Mouse (Mus musculus): ENCODE data around the gene Nr5a2. TPM values are rescaled to one million over a fixed set of nuclear protein-coding genes. Genes with fewer than 3 reads are reported as not detected.

The Nr5a2 gene
- polyA plus RNA-seq, 1 experiment from 2014 or later, result 0.46 TPM

GRCm38 (mm10) chr1:136952609-136953311 is 7.5 kb downstream of the Nr5a2 start:
- no peaks in the 10 kb centered on the region for H3K9me3 ChIP-seq (ENCODE audit: control insufficient read depth, low read length)
- H3K4me3 ChIP-seq (ENCODE audit: low read length), result peak overlapping the region; percentile 20
- H3K27me3 ChIP-seq (ENCODE audit: control insufficient read depth, insufficient read depth, low read length), result peaks cover 83% of the 10 kb centered on the region
- ATAC-seq (ENCODE audit: low FRiP score, low TSS enrichment), result no peak; the same call in 1 of the 2 replicates
- no peak overlapping the region for H3K9ac ChIP-seq (ENCODE audit: low read depth, low read length)
- H3K36me3 ChIP-seq (ENCODE audit: control insufficient read depth, insufficient read depth, low read length), result no peaks in the 10 kb centered on the region
- peak overlapping the region; percentile 46 for H3K4me2 ChIP-seq (replicated peaks; ENCODE audit: low read depth, low read length)
- no peak overlapping the region for H3K27ac ChIP-seq (ENCODE audit: low read depth, low read length)
- under 1% methylated on average over 39 of the region's 39 CpGs for WGBS
- peaks cover 14% of the 10 kb centered on the region; the same call in 1 of the 2 replicates for H3K4me1 ChIP-seq (ENCODE audit: control insufficient read depth, insufficient read depth, low read length)

- ATAC-seq (ENCODE audit: low FRiP score, low TSS enrichment), result no peak
- H3K27me3 ChIP-seq (ENCODE audit: control insufficient read depth, insufficient read depth, low read length), result peaks cover 89% of the 10 kb centered on the region
- no peaks in the 10 kb centered on the region for H3K9me3 ChIP-seq (ENCODE audit: control insufficient read depth, low read length)
- H3K4me3 ChIP-seq (ENCODE audit: low read length), result peak overlapping the region; percentile 20
- no peaks in the 10 kb centered on the region for H3K36me3 ChIP-seq (ENCODE audit: control insufficient read depth, insufficient read depth, low read length)
- no peak overlapping the region for H3K27ac ChIP-seq (ENCODE audit: low read depth, low read length)
- H3K4me1 ChIP-seq (ENCODE audit: control insufficient read depth, insufficient read depth, low read length), result peaks cover 17% of the 10 kb centered on the region
- H3K9ac ChIP-seq (ENCODE audit: low read depth, low read length), result no peak overlapping the region
- H3K4me2 ChIP-seq (replicated peaks; ENCODE audit: low read depth, low read length), result peak overlapping the region; percentile 46
- 4% methylated on average over 17 of the region's 21 CpGs for WGBS
Measured at GRCm38 (mm10) chr1:136951946-136952531, 8.2 kb downstream of the Nr5a2 start.

- no peak overlapping the region for H3K4me2 ChIP-seq (replicated peaks; ENCODE audit: low read depth, low read length)
- WGBS, result 23% methylated on average over 3 of the region's 3 CpGs
- ATAC-seq (ENCODE audit: low FRiP score, low TSS enrichment), result no peak
Measured at GRCm38 (mm10) chr1:136951155-136951650, 9.0 kb downstream of the Nr5a2 start.

GRCm38 (mm10) chr1:136949323-136949741 is 10.9 kb downstream of the Nr5a2 start:
- Histone ChIP-seq H3K27ac (ENCODE audit: low read depth, low read length) (no peak overlapping the region), H3K9ac (ENCODE audit: low read depth, low read length) (no peak overlapping the region; the same call in 1 of the 2 replicates), H3K9me3 (ENCODE audit: control insufficient read depth, low read length) (no peaks in the 10 kb centered on the region), H3K36me3 (ENCODE audit: control insufficient read depth, insufficient read depth, low read length) (no peaks in the 10 kb centered on the region), H3K4me2 (replicated peaks; ENCODE audit: low read depth, low read length) (peak overlapping the region; percentile 74), H3K4me1 (ENCODE audit: control insufficient read depth, insufficient read depth, low read length) (peaks cover 17% of the 10 kb centered on the region), H3K27me3 (ENCODE audit: control insufficient read depth, insufficient read depth, low read length) (peaks cover 86% of the 10 kb centered on the region), H3K4me3 (ENCODE audit: low read length) (peak overlapping the region; percentile 44)
- 1% methylated on average over 12 of the region's 12 CpGs for WGBS
- ATAC-seq (ENCODE audit: low FRiP score, low TSS enrichment), result no peak; the same call in 1 of the 2 replicates

More at GRCm38 (mm10) chr1:136951155-136951650, 9.0 kb downstream of the Nr5a2 start:
- Histone ChIP-seq H3K4me1 (ENCODE audit: control insufficient read depth, insufficient read depth, low read length) (peaks cover 17% of the 10 kb centered on the region), H3K36me3 (ENCODE audit: control insufficient read depth, insufficient read depth, low read length) (no peaks in the 10 kb centered on the region), H3K27me3 (ENCODE audit: control insufficient read depth, insufficient read depth, low read length) (peaks cover 90% of the 10 kb centered on the region), H3K4me3 (ENCODE audit: low read length) (no peak overlapping the region), H3K9me3 (ENCODE audit: control insufficient read depth, low read length) (no peaks in the 10 kb centered on the region), H3K27ac (ENCODE audit: low read depth, low read length) (no peak overlapping the region), H3K9ac (ENCODE audit: low read depth, low read length) (no peak overlapping the region)

- peaks cover 84% of the 10 kb centered on the region for H3K27me3 ChIP-seq (ENCODE audit: control insufficient read depth, insufficient read depth, low read length)
Measured at GRCm38 (mm10) chr1:136948511-136949275, 11.6 kb downstream of the Nr5a2 start.

GRCm38 (mm10) chr1:136948127-136948422 is 12.2 kb downstream of the Nr5a2 start:
- no peak for ATAC-seq (ENCODE audit: low FRiP score, low TSS enrichment)
- H3K4me3 ChIP-seq (ENCODE audit: low read length), result peak overlapping the region; percentile 44
- peak overlapping the region; percentile 74 for H3K4me2 ChIP-seq (replicated peaks; ENCODE audit: low read depth, low read length)
- WGBS, result 1% methylated on average over 7 of the region's 7 CpGs
- H3K27me3 ChIP-seq (ENCODE audit: control insufficient read depth, insufficient read depth, low read length), result peaks cover 84% of the 10 kb centered on the region
- H3K36me3 ChIP-seq (ENCODE audit: control insufficient read depth, insufficient read depth, low read length), result no peaks in the 10 kb centered on the region
- H3K27ac ChIP-seq (ENCODE audit: low read depth, low read length), result no peak overlapping the region
- H3K9ac ChIP-seq (ENCODE audit: low read depth, low read length), result 0 out of 2 replicates have a peak overlapping the region, but pooled peaks have one; percentile 45
- peaks cover 16% of the 10 kb centered on the region for H3K4me1 ChIP-seq (ENCODE audit: control insufficient read depth, insufficient read depth, low read length)
- H3K9me3 ChIP-seq (ENCODE audit: control insufficient read depth, low read length), result no peaks in the 10 kb centered on the region

More at GRCm38 (mm10) chr1:136948511-136949275, 11.6 kb downstream of the Nr5a2 start:
- no peaks in the 10 kb centered on the region for H3K36me3 ChIP-seq (ENCODE audit: control insufficient read depth, insufficient read depth, low read length)
- peak overlapping the region; percentile 74 for H3K4me2 ChIP-seq (replicated peaks; ENCODE audit: low read depth, low read length)
- peak overlapping the region; percentile 44 for H3K4me3 ChIP-seq (ENCODE audit: low read length)
- ATAC-seq (ENCODE audit: low FRiP score, low TSS enrichment), result peak; percentile 65; the same call in 1 of the 2 replicates
- under 1% methylated on average over 61 of the region's 61 CpGs for WGBS
- H3K9ac ChIP-seq (ENCODE audit: low read depth, low read length), result peak overlapping the region; percentile 45
- no peaks in the 10 kb centered on the region for H3K9me3 ChIP-seq (ENCODE audit: control insufficient read depth, low read length)
- H3K4me1 ChIP-seq (ENCODE audit: control insufficient read depth, insufficient read depth, low read length), result peaks cover 17% of the 10 kb centered on the region
- H3K27ac ChIP-seq (ENCODE audit: low read depth, low read length), result no peak overlapping the region

GRCm38 (mm10) chr1:136947394-136948126 is 12.7 kb downstream of the Nr5a2 start:
- H3K27ac ChIP-seq (ENCODE audit: low read depth, low read length), result no peak overlapping the region
- H3K9ac ChIP-seq (ENCODE audit: low read depth, low read length), result no peak overlapping the region; the same call in 1 of the 2 replicates
- H3K27me3 ChIP-seq (ENCODE audit: control insufficient read depth, insufficient read depth, low read length), result peaks cover 82% of the 10 kb centered on the region
- H3K4me2 ChIP-seq (replicated peaks; ENCODE audit: low read depth, low read length), result peak overlapping the region; percentile 74
- ATAC-seq (ENCODE audit: low FRiP score, low TSS enrichment), result no peak
- H3K4me1 ChIP-seq (ENCODE audit: control insufficient read depth, insufficient read depth, low read length), result peaks cover 13% of the 10 kb centered on the region
- WGBS, result under 1% methylated on average over 20 of the region's 20 CpGs
- no peaks in the 10 kb centered on the region for H3K36me3 ChIP-seq (ENCODE audit: control insufficient read depth, insufficient read depth, low read length)
- H3K4me3 ChIP-seq (ENCODE audit: low read length), result peak overlapping the region; percentile 44
- no peaks in the 10 kb centered on the region for H3K9me3 ChIP-seq (ENCODE audit: control insufficient read depth, low read length)

- no peak for ATAC-seq (ENCODE audit: low FRiP score, low TSS enrichment)
- peak overlapping the region; percentile 74; the same call in 1 of the 2 replicates for H3K4me2 ChIP-seq (replicated peaks; ENCODE audit: low read depth, low read length)
- no peaks in the 10 kb centered on the region for H3K9me3 ChIP-seq (ENCODE audit: control insufficient read depth, low read length)
- no peak overlapping the region; the same call in 1 of the 2 replicates for H3K9ac ChIP-seq (ENCODE audit: low read depth, low read length)
- WGBS, result 1% methylated on average over 18 of the region's 18 CpGs
- no peak overlapping the region for H3K27ac ChIP-seq (ENCODE audit: low read depth, low read length)
- H3K4me1 ChIP-seq (ENCODE audit: control insufficient read depth, insufficient read depth, low read length), result peaks cover 6% of the 10 kb centered on the region
- H3K4me3 ChIP-seq (ENCODE audit: low read length), result peak overlapping the region; percentile 44; the same call in 1 of the 2 replicates
- H3K36me3 ChIP-seq (ENCODE audit: control insufficient read depth, insufficient read depth, low read length), result no peaks in the 10 kb centered on the region
- peaks cover 75% of the 10 kb centered on the region for H3K27me3 ChIP-seq (ENCODE audit: control insufficient read depth, insufficient read depth, low read length)
Measured at GRCm38 (mm10) chr1:136946806-136947393, 13.3 kb downstream of the Nr5a2 start.

All from kidney, embryonic 14.5 days (tissue).